Mouse (Mus musculus): ENCODE results near the gene Lgals4. TPM values are rescaled to one million over a fixed set of nuclear protein-coding genes. Genes with fewer than 3 reads are reported as not detected.

The Lgals4 gene
- total RNA-seq, 2 experiments from 2014 or later = 29.4 to 48.3 TPM

DNA sequence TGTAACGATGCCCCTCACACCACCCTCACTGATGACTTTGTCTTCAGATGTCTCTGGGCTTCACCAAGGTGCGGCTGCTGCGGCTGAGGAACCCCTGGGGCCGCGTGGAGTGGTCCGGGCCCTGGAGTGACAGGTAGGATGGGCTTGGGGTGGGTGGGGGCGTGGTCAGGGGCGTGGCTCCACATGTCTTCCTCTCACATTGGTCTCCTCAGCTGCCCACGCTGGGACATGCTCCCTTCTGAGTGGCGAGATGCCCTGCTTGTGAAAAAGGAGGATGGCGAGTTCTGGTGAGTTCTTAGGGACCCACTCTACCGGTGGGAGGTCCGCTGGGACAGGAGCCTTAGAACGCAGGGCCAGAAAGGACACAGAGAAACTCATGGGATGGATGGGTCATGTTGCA, 52.8 kb downstream of the Lgals4 start:
- no peak for DNase-seq
- intact Hi-C loops (cut with DNase I) = no loop called here

DNA sequence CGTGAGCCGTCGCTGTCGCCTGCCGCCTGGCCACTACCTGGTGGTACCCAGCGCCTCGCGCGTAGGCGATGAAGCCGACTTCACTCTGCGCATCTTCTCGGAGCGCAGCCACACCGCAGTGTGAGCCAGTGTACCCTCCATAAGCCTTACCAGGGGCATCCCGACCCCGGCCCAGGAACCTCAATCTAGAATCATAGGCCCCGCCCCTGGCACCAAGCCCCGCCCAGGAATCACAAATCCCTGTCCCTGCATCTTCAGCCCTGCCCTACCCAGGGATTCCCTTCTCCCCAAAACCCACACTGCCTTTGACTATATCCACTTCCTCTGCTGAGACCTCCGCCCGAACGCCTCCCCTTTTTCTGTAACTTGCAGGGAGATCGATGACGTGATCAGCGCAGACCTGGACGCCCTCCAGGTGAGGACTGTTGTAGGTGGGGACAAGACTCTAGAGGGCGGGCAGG, 55.1 kb downstream of the Lgals4 start:
- no peak for DNase-seq
- intact Hi-C loops (cut with DNase I) = no loop called here

Other genes starting within 250 kb of the Lgals4 start
- 10 to 100 TPM; 20.5 to 24.5 TPM for gene Samd4b, start 235.7 kb upstream of the Lgals4 start, total RNA-seq (2021)
- 1 to 10 TPM; 7.3 to 7.4 TPM for gene Pak4, start 235.7 kb upstream of the Lgals4 start, total RNA-seq (2021)
- not detected for gene Acp7, start 202.5 kb upstream of the Lgals4 start, total RNA-seq (2021)
- gene Fbxo27, start 141.0 kb upstream of the Lgals4 start, total RNA-seq (2021) = under 1 TPM in 1 of 2 experiments, not detected in 1; 0.22 TPM
- under 1 TPM; 0.46 to 0.53 TPM for gene Fbxo17, start 117.0 kb upstream of the Lgals4 start, total RNA-seq (2021)
- gene Mrps12, start 92.0 kb upstream of the Lgals4 start, total RNA-seq (2021) = 10 to 100 TPM; 53.9 to 54.1 TPM
- 10 to 100 TPM; 14.6 to 16.3 TPM for gene Sars2, start 91.9 kb upstream of the Lgals4 start, total RNA-seq (2021)
- not detected for gene Ccer2, start 77.7 kb upstream of the Lgals4 start, total RNA-seq (2021)
- 10 to 100 TPM; 85.1 to 87.0 TPM for gene Sirt2, start 67.1 kb upstream of the Lgals4 start, total RNA-seq (2021)
- 10 to 100 TPM; 25.4 to 27.0 TPM for gene Nfkbib, start 66.3 kb upstream of the Lgals4 start, total RNA-seq (2021)
- 1 to 10 TPM; 1.8 to 1.9 TPM for gene Rinl, start 44.9 kb upstream of the Lgals4 start, total RNA-seq (2021)
- 100 to 1,000 TPM; 240 to 277 TPM for gene Hnrnpl, start 25.3 kb upstream of the Lgals4 start, total RNA-seq (2021)
- 1,000 to 10,000 TPM; 1,832 to 1,909 TPM for gene Ech1, start 8.6 kb upstream of the Lgals4 start, total RNA-seq (2021)
- 1 to 10 TPM in 1 of 2 experiments, under 1 TPM in 1; 0.73 to 1.4 TPM for gene Lgals7, start 30.0 kb downstream of the Lgals4 start, total RNA-seq (2021)
- under 1 TPM; 0.19 to 0.27 TPM for gene Capn12, start 47.6 kb downstream of the Lgals4 start, total RNA-seq (2021)
- gene Actn4, start 128.5 kb downstream of the Lgals4 start, total RNA-seq (2021) = 10 to 100 TPM; 69.4 to 81.8 TPM
- 100 to 1,000 TPM; 159 to 163 TPM for gene Eif3k, start 148.0 kb downstream of the Lgals4 start, total RNA-seq (2021)
- under 1 TPM; 0.61 to 0.81 TPM for gene Map4k1, start 148.2 kb downstream of the Lgals4 start, total RNA-seq (2021)